Mouse (Mus musculus) ES-E14 (cell line): ENCODE measurements around the gene Kansl2. TPM values are rescaled to one million over a fixed set of nuclear protein-coding genes. Genes with fewer than 3 reads are reported as not detected.
A peak's percentile ranks its signal among the peaks of the same experiment; 100 is the strongest.

Experiments
- DNase-seq: peaks from one replicate; pipeline ENCODE4 v3.0.0-alpha.2; 2013; ENCODE audit warnings: low read depth, low spot score
- H3K27ac ChIP-seq: 2 replicates; pipeline ENCODE4 v1.5.1; 2012; ENCODE audit warnings: low read depth, mild to moderate bottlenecking, low read length, moderate library complexity, mixed read lengths; ENCODE audit not compliant: poor library complexity, insufficient read depth, severe bottlenecking
- H3K36me3 ChIP-seq: 2 replicates; pipeline ENCODE4 v1.6.1; 2012; ENCODE audit warnings: mild to moderate bottlenecking, low read length, moderate library complexity, mixed read lengths; ENCODE audit not compliant: control insufficient read depth, poor library complexity, insufficient read depth, severe bottlenecking
- H3K4me1 ChIP-seq, 2 experiments: fragments of 150-350 bp in 1 of 2; sonication (generic) in 1 of 2; 2 replicates each; pipeline ENCODE4 v1.6.1; 2012; ENCODE audit warnings: low read length in 2 of 2, mild to moderate bottlenecking in 1 of 2, mixed read lengths in 1 of 2; ENCODE audit not compliant: control insufficient read depth in 2 of 2, insufficient read depth in 2 of 2, poor library complexity in 1 of 2
- H3K4me3 ChIP-seq, 2 experiments: fragments of 150-350 bp in 1 of 2; sonication (generic) in 1 of 2; 2 replicates each; pipeline ENCODE4 v1.5.1; 2012; ENCODE audit warnings: low read length in 2 of 2, low read depth in 1 of 2, mild to moderate bottlenecking in 1 of 2, mixed read lengths in 1 of 2; ENCODE audit not compliant: insufficient read depth in 1 of 2, poor library complexity in 1 of 2, severe bottlenecking in 1 of 2
- H3K9ac ChIP-seq: 2 replicates; pipeline ENCODE4 v1.6.1; 2012; ENCODE audit warnings: low read depth, mild to moderate bottlenecking, low read length, mixed read lengths; ENCODE audit not compliant: poor library complexity, insufficient read depth, severe bottlenecking
- H3K9me3 ChIP-seq: fragments of 150-350 bp; sonication (generic); 2 replicates; pipeline ENCODE4 v1.6.1; 2012; ENCODE audit warnings: low read depth, mild to moderate bottlenecking, low read length; ENCODE audit not compliant: control insufficient read depth, insufficient read depth
- CHD2 ChIP-seq: IDR thresholded peaks from 2 replicates; pipeline ENCODE4 v1.6.1; 2014; ENCODE audit warnings: mild to moderate bottlenecking, low read depth, low read length, inconsistent platforms
- HCFC1 ChIP-seq: IDR thresholded peaks from 2 replicates; pipeline ENCODE4 v1.6.1; 2012; ENCODE audit warnings: low read length, inconsistent platforms, borderline replicate concordance; ENCODE audit not compliant: insufficient read depth
- MAFK ChIP-seq: IDR thresholded peaks from 2 replicates; pipeline ENCODE4 v1.6.1; 2014; ENCODE audit warnings: mild to moderate bottlenecking, low read depth, low read length, inconsistent platforms; ENCODE audit not compliant: insufficient read depth
- ZC3H11A ChIP-seq: IDR thresholded peaks from 2 replicates; pipeline ENCODE4 v1.6.1; 2012; ENCODE audit warnings: low read depth, mild to moderate bottlenecking, inconsistent platforms, low read length, borderline replicate concordance
- ZNF384 ChIP-seq: IDR thresholded peaks from 2 replicates; pipeline ENCODE4 v1.6.1; 2012; ENCODE audit warnings: low read depth, low read length, inconsistent platforms
- in situ Hi-C, 2 experiments: fragments of 600-800 bp; cut with MboI; formaldehyde crosslinking; loops; one replicate each; pipeline ENCODE4 v1.15.1; 2025; ENCODE audit warnings: low sequenced_read_pairs in 2 of 2, inconsistent platforms in 1 of 2; ENCODE audit not compliant: unreplicated experiment in 2 of 2
- total RNA-seq: library from RNA; depleted of rRNA; stranded (reverse); fragments of 300-350 nt; gene quantifications from 2 replicates; pipeline ENCODE4 v1.2.3, GENCODE M21; 2012

Kansl2 gene
- total RNA-seq, 1 experiment = 111 TPM

DNA sequence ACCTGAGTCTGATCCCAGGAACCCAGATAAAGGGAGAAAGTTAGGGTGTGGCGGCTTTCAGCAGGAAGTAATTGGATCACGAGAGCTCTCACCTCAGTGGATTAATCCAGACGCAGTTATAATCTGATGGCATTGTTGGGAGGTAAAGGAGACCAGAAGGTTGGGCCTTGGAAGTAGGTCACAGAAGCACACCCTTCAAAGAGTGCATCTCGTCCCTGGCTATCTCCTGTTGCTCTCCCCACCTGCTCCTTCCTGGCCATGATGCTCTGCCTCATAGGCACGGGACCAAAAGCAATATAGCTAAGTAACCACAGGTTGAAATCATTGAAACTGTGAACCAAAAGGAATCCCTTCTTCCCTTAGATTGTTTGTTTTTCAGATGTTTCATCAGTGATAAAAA, 23.1 kb upstream of the Kansl2 start:
- Histone ChIP-seq H3K27ac (no peak overlapping the region), H3K4me1 (0 out of 4 replicates have a peak, but pooled peaks cover 0 to 2% of the 10 kb centered on the region in 2 experiments), H3K36me3 (peaks cover 25% of the 10 kb centered on the region), H3K9me3 (no peaks in the 10 kb centered on the region), H3K4me3 (no peak overlapping the region), H3K9ac (no peak overlapping the region)
- TF ChIP-seq ZNF384 (no peak), HCFC1 (no peak), ZC3H11A (no peak), CHD2 (no peak), MAFK (no peak)
- in situ Hi-C loops = no loop called here
- DNase-seq = no peak

DNA sequence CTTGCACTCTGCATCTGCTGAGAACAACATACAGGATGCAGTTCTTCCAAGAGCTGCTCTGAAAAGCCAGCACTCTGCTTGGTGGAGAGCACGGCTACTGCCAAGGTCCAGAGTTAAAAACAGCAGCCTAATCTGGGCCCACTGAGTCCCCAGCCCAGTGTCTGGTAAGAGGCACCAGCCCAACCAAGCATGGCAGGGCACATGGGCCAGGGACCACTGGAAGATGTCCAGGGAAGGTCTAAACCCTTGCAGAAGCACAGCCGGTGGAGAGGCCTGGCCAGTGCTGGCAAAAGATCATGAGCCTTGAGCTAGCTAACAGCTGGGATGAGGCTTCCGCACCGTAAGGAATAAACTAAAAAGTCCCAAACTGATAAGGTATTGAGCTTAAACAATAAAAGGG, 21.8 kb upstream of the Kansl2 start:
- no peaks in the 10 kb centered on the region for H3K9me3 ChIP-seq
- no peak overlapping the region for H3K9ac ChIP-seq
- peaks cover 33% of the 10 kb centered on the region for H3K36me3 ChIP-seq
- TF ChIP-seq CHD2 = no peak
- TF ChIP-seq ZNF384 = no peak
- TF ChIP-seq ZC3H11A = no peak
- no peak for TF ChIP-seq MAFK
- no peak for TF ChIP-seq HCFC1
- H3K27ac ChIP-seq = no peak overlapping the region; the same call in 1 of the 2 replicates
- in situ Hi-C loops = no loop called here
- DNase-seq = no peak
- H3K4me1 ChIP-seq = no peaks in the 10 kb centered on the region
- no peak overlapping the region for H3K4me3 ChIP-seq

GRCm38 (mm10) chr15:98552758-98553157, 18.7 kb upstream of the Kansl2 start:
- Histone ChIP-seq H3K4me1 (no peaks in the 10 kb centered on the region), H3K9ac (no peak overlapping the region), H3K4me3 (no peak overlapping the region), H3K36me3 (peaks cover 33% of the 10 kb centered on the region), H3K27ac (peak overlapping the region; percentile 47; the same call in 1 of the 2 replicates), H3K9me3 (no peaks in the 10 kb centered on the region)
- in situ Hi-C loops = no loop called here
- TF ChIP-seq CHD2 = no peak
- no peak for TF ChIP-seq HCFC1
- no peak for TF ChIP-seq ZNF384
- DNase-seq = no peak

GRCm38 (mm10) chr15:98546843-98547242, 12.8 kb upstream of the Kansl2 start:
- H3K4me3 ChIP-seq = no peak overlapping the region
- no peak overlapping the region for H3K27ac ChIP-seq
- in situ Hi-C loops = no loop called here
- no peaks in the 10 kb centered on the region for H3K9me3 ChIP-seq
- TF ChIP-seq MAFK (peak; percentile 87), ZC3H11A (no peak)
- H3K4me1 ChIP-seq = peaks cover 4% of the 10 kb centered on the region in 2 experiments; a peak in 3 of 4 replicates
- peaks cover 42% of the 10 kb centered on the region for H3K36me3 ChIP-seq
- no peak overlapping the region for H3K9ac ChIP-seq
- DNase-seq = no peak

GRCm38 (mm10) chr15:98545151-98545550, 11.1 kb upstream of the Kansl2 start:
- TF ChIP-seq ZC3H11A (no peak), MAFK (no peak), ZNF384 (no peak), HCFC1 (no peak), CHD2 (no peak)
- peaks cover 4% of the 10 kb centered on the region in 2 experiments; a peak in 3 of 4 replicates for H3K4me1 ChIP-seq
- no peak overlapping the region for H3K9ac ChIP-seq
- peak overlapping the region; percentile 33; the same call in 1 of the 2 replicates for H3K27ac ChIP-seq
- H3K36me3 ChIP-seq = peaks cover 35% of the 10 kb centered on the region
- no peak overlapping the region for H3K4me3 ChIP-seq
- DNase-seq = no peak
- no peaks in the 10 kb centered on the region for H3K9me3 ChIP-seq
- in situ Hi-C loops = no loop called here
